Mouse (Mus musculus): ENCODE results near the gene Atp5f1.

- TF ChIP-seq EP300 (IDR thresholded peaks at IDR 0.05; ENCODE audit: insufficient read depth, low read depth, low read length) (no peak), CTCF (IDR thresholded peaks at IDR 0.05; ENCODE audit: low read depth, low read length) (no peak)
Measured at GRCm38 (mm10) chr3:105915281-105915680, 44.6 kb downstream of the Atp5f1 start.
